Mouse (Mus musculus): ENCODE measurements around the gene Adora3. TPM values are rescaled to one million over a fixed set of nuclear protein-coding genes. Genes with fewer than 3 reads are reported as not detected.
A peak's percentile ranks its signal among the peaks of the same experiment; 100 is the strongest.

Adora3 gene
- polyA plus RNA-seq, 1 experiment from 2014 or later: not detected

DNA sequence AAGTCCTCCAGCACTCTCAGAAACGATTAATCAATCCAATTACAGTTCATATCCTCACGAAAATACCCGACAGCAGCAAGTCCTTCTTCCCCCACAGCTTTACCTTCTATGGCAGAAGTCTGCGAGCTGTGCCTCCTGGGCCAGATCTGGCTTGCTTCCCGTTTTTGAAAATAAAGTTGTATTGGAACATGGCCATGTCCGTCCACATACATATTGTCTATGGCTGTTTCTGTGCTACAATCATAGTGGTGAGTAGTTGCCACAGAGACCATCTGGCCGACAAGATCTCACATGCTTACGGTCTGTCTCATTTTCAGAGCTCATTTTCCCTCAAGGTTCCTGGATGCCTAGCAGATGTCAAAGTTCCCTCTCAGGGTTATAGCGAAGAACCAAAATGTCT lies 5.5 kb upstream of the Adora3 start:
- H3K27me3 ChIP-seq (replicated peaks; ENCODE audit: control insufficient read depth, insufficient read depth, low read length): no peaks in the 10 kb centered on the region
- H3K27ac ChIP-seq (ENCODE audit: low read depth): peak overlapping the region; percentile 18; the same call in 1 of the 2 replicates
- DNase-seq (ENCODE audit: low spot score) (no peak), ATAC-seq (replicated peaks; ENCODE audit: low FRiP score, low TSS enrichment, low read depth) (no peak)
- H3K9ac ChIP-seq (ENCODE audit: low read length): no peak overlapping the region
- H3K4me3 ChIP-seq (ENCODE audit: low read depth, low read length): no peak overlapping the region
- no peaks in the 10 kb centered on the region; the same call in 1 of the 2 replicates for H3K4me1 ChIP-seq (replicated peaks; ENCODE audit: control insufficient read depth, insufficient read depth, low read length)
- no peaks in the 10 kb centered on the region for H3K9me3 ChIP-seq (ENCODE audit: control insufficient read depth, low read length)
- H3K36me3 ChIP-seq (ENCODE audit: control insufficient read depth, insufficient read depth, low read length): no peaks in the 10 kb centered on the region
- H3K4me2 ChIP-seq (ENCODE audit: low read length): no peak overlapping the region
- 71% methylated on average over 9 of the region's 9 CpGs for WGBS

DNA sequence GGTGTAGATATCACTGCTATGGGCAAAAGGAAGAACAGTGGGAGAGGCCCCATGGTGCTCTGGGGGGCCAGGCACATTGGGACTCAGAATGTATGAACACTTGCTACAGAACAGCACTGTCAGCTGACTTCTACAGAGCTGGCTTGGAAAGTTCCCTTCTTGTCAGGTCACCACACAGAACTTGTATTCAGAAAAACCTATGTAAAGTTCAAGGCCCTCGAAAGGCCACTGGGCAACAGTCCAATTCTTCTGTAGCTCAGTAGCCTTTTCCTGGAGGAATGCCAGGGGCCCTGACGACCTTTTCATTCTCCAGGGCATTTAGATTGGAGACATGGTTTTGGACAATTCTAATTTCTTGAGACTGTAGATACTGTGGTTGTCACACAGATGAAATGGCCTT lies 2.5 kb upstream of the Adora3 start:
- WGBS: 60% methylated on average over 2 of the region's 2 CpGs
- ATAC-seq (replicated peaks; ENCODE audit: low FRiP score, low TSS enrichment, low read depth) (no peak), DNase-seq (ENCODE audit: low spot score) (no peak)
- H3K4me3 ChIP-seq (ENCODE audit: low read depth, low read length): no peak overlapping the region
- H3K4me1 ChIP-seq (replicated peaks; ENCODE audit: control insufficient read depth, insufficient read depth, low read length): peaks cover 5% of the 10 kb centered on the region
- H3K36me3 ChIP-seq (ENCODE audit: control insufficient read depth, insufficient read depth, low read length): no peaks in the 10 kb centered on the region
- H3K9ac ChIP-seq (ENCODE audit: low read length): no peak overlapping the region
- no peaks in the 10 kb centered on the region for H3K27me3 ChIP-seq (replicated peaks; ENCODE audit: control insufficient read depth, insufficient read depth, low read length)
- no peak overlapping the region for H3K27ac ChIP-seq (ENCODE audit: low read depth)
- no peak overlapping the region for H3K4me2 ChIP-seq (ENCODE audit: low read length)
- H3K9me3 ChIP-seq (ENCODE audit: control insufficient read depth, low read length): no peaks in the 10 kb centered on the region

DNA sequence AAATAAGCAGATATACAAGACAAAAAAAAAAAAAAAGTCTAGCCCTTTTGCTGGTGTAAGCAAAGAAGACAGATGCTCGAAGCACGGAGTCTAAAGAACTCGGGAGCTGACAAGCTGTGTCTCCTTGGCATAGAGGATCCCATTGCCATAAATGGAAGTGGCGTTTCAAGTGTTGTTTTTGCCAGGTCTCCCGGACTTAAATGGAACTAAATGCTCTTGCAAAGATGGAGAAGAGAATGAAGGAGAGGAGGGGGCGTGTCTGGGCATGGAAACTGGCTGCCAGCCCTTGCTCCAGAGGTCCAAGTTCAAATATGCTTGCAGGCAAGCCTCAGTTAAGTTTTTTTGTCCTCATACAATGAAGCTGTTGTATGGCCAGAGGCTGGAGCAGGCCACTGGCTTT lies 1.4 kb downstream of the Adora3 start:
- Histone ChIP-seq H3K9ac (ENCODE audit: low read length) (no peak overlapping the region), H3K4me1 (replicated peaks; ENCODE audit: control insufficient read depth, insufficient read depth, low read length) (peaks cover 5% of the 10 kb centered on the region), H3K27me3 (replicated peaks; ENCODE audit: control insufficient read depth, insufficient read depth, low read length) (no peaks in the 10 kb centered on the region), H3K36me3 (ENCODE audit: control insufficient read depth, insufficient read depth, low read length) (no peaks in the 10 kb centered on the region), H3K9me3 (ENCODE audit: control insufficient read depth, low read length) (no peaks in the 10 kb centered on the region), H3K4me3 (ENCODE audit: low read depth, low read length) (no peak overlapping the region), H3K4me2 (ENCODE audit: low read length) (no peak overlapping the region), H3K27ac (ENCODE audit: low read depth) (peak overlapping the region; percentile 65)
- ATAC-seq (replicated peaks; ENCODE audit: low FRiP score, low TSS enrichment, low read depth): no peak
- DNase-seq (ENCODE audit: low spot score): peak; percentile 47
- WGBS: 41% methylated on average over 6 of the region's 6 CpGs

- H3K27me3 ChIP-seq (replicated peaks; ENCODE audit: control insufficient read depth, insufficient read depth, low read length): no peaks in the 10 kb centered on the region
- H3K27ac ChIP-seq (ENCODE audit: low read depth): peak overlapping the region; percentile 65
- no peaks in the 10 kb centered on the region for H3K36me3 ChIP-seq (ENCODE audit: control insufficient read depth, insufficient read depth, low read length)
- H3K4me2 ChIP-seq (ENCODE audit: low read length): no peak overlapping the region
- H3K4me1 ChIP-seq (replicated peaks; ENCODE audit: control insufficient read depth, insufficient read depth, low read length): peaks cover 5% of the 10 kb centered on the region
- ATAC-seq (replicated peaks; ENCODE audit: low FRiP score, low TSS enrichment, low read depth) (no peak), DNase-seq (ENCODE audit: low spot score) (peak; percentile 41)
- H3K9me3 ChIP-seq (ENCODE audit: control insufficient read depth, low read length): no peaks in the 10 kb centered on the region
- no peak overlapping the region for H3K9ac ChIP-seq (ENCODE audit: low read length)
- WGBS: 51% methylated on average over 3 of the region's 3 CpGs
- H3K4me3 ChIP-seq (ENCODE audit: low read depth, low read length): no peak overlapping the region
Measured at GRCm38 (mm10) chr3:105872579-105872978, 1.9 kb downstream of the Adora3 start.

GRCm38 (mm10) chr3:105873451-105874445 lies 3.1 kb downstream of the Adora3 start:
- Histone ChIP-seq H3K27me3 (replicated peaks; ENCODE audit: control insufficient read depth, insufficient read depth, low read length) (no peaks in the 10 kb centered on the region), H3K4me3 (ENCODE audit: low read depth, low read length) (no peak overlapping the region), H3K36me3 (ENCODE audit: control insufficient read depth, insufficient read depth, low read length) (no peaks in the 10 kb centered on the region), H3K9ac (ENCODE audit: low read length) (no peak overlapping the region), H3K4me1 (replicated peaks; ENCODE audit: control insufficient read depth, insufficient read depth, low read length) (peaks cover 5% of the 10 kb centered on the region), H3K27ac (ENCODE audit: low read depth) (no peak overlapping the region), H3K9me3 (ENCODE audit: control insufficient read depth, low read length) (no peaks in the 10 kb centered on the region), H3K4me2 (ENCODE audit: low read length) (no peak overlapping the region)
- ATAC-seq (replicated peaks; ENCODE audit: low FRiP score, low TSS enrichment, low read depth) (no peak), DNase-seq (ENCODE audit: low spot score) (peak; percentile 38)
- 80% methylated on average over 6 of the region's 6 CpGs for WGBS

DNA sequence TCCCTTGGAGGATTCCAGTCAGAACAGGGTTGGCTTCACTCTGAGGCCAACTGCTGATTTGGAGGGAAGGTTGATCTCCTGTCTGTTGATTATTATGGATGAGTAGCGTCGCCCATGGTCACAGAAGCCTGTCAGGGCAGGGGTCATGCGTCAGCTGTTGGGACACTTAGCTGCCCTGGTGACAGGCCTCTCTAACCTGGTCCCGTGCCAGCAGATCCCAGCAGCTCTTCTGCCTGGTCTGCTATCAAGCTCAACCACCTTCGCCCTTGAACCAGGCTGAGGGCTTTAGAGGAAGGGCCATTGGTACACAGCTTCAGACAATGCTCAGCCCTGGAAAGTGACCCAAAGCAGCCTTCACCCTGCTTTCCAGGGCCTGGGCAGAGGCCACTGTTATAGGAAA lies 5.4 kb downstream of the Adora3 start:
- no peaks in the 10 kb centered on the region for H3K36me3 ChIP-seq (ENCODE audit: control insufficient read depth, insufficient read depth, low read length)
- 79% methylated on average over 5 of the region's 5 CpGs for WGBS
- DNase-seq (ENCODE audit: low spot score): peak; percentile 23

DNA sequence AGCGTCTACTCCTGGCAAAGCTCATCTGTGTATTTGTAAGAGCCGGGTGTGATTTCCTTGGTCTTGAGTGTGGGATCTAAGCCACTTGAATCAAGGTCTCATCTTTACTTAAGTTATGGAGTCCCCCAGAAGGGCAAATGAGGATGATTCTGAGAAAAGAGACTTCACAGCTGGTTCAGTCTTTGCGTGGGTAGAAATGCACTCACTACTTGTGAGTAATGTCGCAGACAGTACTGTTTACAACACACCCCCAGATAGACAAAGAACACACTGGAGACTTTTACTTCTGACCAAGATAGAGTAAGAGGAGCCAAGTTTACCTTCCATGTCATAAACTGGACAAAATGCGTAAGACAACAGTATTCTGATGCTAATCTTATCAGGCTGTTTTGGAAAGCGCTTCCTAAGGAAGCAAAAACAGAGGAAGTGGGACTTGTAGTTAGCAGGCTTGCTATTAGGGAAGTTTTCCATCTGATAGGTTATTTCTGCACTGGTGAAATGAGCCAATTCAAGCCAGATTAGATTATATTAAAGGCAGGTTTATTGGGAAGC lies 6.7 kb downstream of the Adora3 start:
- H3K9me3 ChIP-seq (ENCODE audit: control insufficient read depth, low read length): no peaks in the 10 kb centered on the region
- 69% methylated on average over 6 of the region's 6 CpGs for WGBS
- no peaks in the 10 kb centered on the region for H3K36me3 ChIP-seq (ENCODE audit: control insufficient read depth, insufficient read depth, low read length)
- ATAC-seq (replicated peaks; ENCODE audit: low FRiP score, low TSS enrichment, low read depth): no peak
- peaks cover 3% of the 10 kb centered on the region for H3K4me1 ChIP-seq (replicated peaks; ENCODE audit: control insufficient read depth, insufficient read depth, low read length)
- DNase-seq (ENCODE audit: low spot score): no peak
- H3K4me2 ChIP-seq (ENCODE audit: low read length): no peak overlapping the region
- no peak overlapping the region for H3K9ac ChIP-seq (ENCODE audit: low read length)
- H3K27ac ChIP-seq (ENCODE audit: low read depth): no peak overlapping the region; the same call in 1 of the 2 replicates
- H3K27me3 ChIP-seq (replicated peaks; ENCODE audit: control insufficient read depth, insufficient read depth, low read length): no peaks in the 10 kb centered on the region
- H3K4me3 ChIP-seq (ENCODE audit: low read depth, low read length): no peak overlapping the region

More for the DNA sequence above, 5.4 kb downstream of the Adora3 start:
- Histone ChIP-seq H3K4me2 (ENCODE audit: low read length) (no peak overlapping the region), H3K27me3 (replicated peaks; ENCODE audit: control insufficient read depth, insufficient read depth, low read length) (no peaks in the 10 kb centered on the region), H3K4me1 (replicated peaks; ENCODE audit: control insufficient read depth, insufficient read depth, low read length) (peaks cover 5% of the 10 kb centered on the region), H3K9me3 (ENCODE audit: control insufficient read depth, low read length) (no peaks in the 10 kb centered on the region), H3K4me3 (ENCODE audit: low read depth, low read length) (no peak overlapping the region), H3K9ac (ENCODE audit: low read length) (no peak overlapping the region), H3K27ac (ENCODE audit: low read depth) (no peak overlapping the region)
- ATAC-seq (replicated peaks; ENCODE audit: low FRiP score, low TSS enrichment, low read depth): no peak

GRCm38 (mm10) chr3:105877919-105878318 lies 7.3 kb downstream of the Adora3 start:
- DNase-seq (ENCODE audit: low spot score): no peak
- H3K4me1 ChIP-seq (replicated peaks; ENCODE audit: control insufficient read depth, insufficient read depth, low read length): no peaks in the 10 kb centered on the region
- WGBS: 59% methylated on average over 2 of the region's 2 CpGs

More at GRCm38 (mm10) chr3:105877919-105878318, 7.3 kb downstream of the Adora3 start:
- no peaks in the 10 kb centered on the region for H3K27me3 ChIP-seq (replicated peaks; ENCODE audit: control insufficient read depth, insufficient read depth, low read length)
- H3K27ac ChIP-seq (ENCODE audit: low read depth): no peak overlapping the region
- H3K4me2 ChIP-seq (ENCODE audit: low read length): no peak overlapping the region
- no peaks in the 10 kb centered on the region for H3K36me3 ChIP-seq (ENCODE audit: control insufficient read depth, insufficient read depth, low read length)
- no peaks in the 10 kb centered on the region for H3K9me3 ChIP-seq (ENCODE audit: control insufficient read depth, low read length)
- no peak overlapping the region for H3K4me3 ChIP-seq (ENCODE audit: low read depth, low read length)
- H3K9ac ChIP-seq (ENCODE audit: low read length): no peak overlapping the region
- no peak for ATAC-seq (replicated peaks; ENCODE audit: low FRiP score, low TSS enrichment, low read depth)

Measured in intestine, embryonic 14.5 days (tissue).